Mouse (Mus musculus): ENCODE measurements around the gene Cox17. TPM values are rescaled to one million over a fixed set of nuclear protein-coding genes. Genes with fewer than 3 reads are reported as not detected.

Gene Cox17
- total RNA-seq, 2 experiments from 2014 or later = 261 to 277 TPM

Other genes with a start within 250 kb of the Cox17 start
- gene Nr1i2, start 52.2 kb upstream of the Cox17 start, total RNA-seq (2021) = not detected
- gene Maats1, start 4.8 kb upstream of the Cox17 start, total RNA-seq (2021) = not detected
- gene Gm21987, start within 50 bp of the Cox17 start, total RNA-seq (2021) = not detected
- 100 to 1,000 TPM; 481 to 520 TPM for gene Popdc2, start 15.2 kb downstream of the Cox17 start, total RNA-seq (2021)
- 1 to 10 TPM; 6.5 to 8.4 TPM for gene Pla1a, start 86.2 kb downstream of the Cox17 start, total RNA-seq (2021)
- gene Adprh, start 105.7 kb downstream of the Cox17 start, total RNA-seq (2021) = 10 to 100 TPM; 25.8 to 28.0 TPM
- under 1 TPM; 0.16 to 0.53 TPM for gene Cd80, start 108.6 kb downstream of the Cox17 start, total RNA-seq (2021)
- 10 to 100 TPM; 70.7 to 75.8 TPM for gene Timmdc1, start 175.7 kb downstream of the Cox17 start, total RNA-seq (2021)
- 10 to 100 TPM in 1 of 2 experiments, 1 to 10 TPM in 1; 9.5 to 10.4 TPM for gene Poglut1, start 203.3 kb downstream of the Cox17 start, total RNA-seq (2021)
- 10 to 100 TPM; 18.3 to 27.7 TPM for gene Tmem39a, start 211.7 kb downstream of the Cox17 start, total RNA-seq (2021)

Measured in heart, postnatal 25 days (tissue).